Mouse (Mus musculus): ENCODE results near the gene Cacna1d.

Cacna1d gene

DNA sequence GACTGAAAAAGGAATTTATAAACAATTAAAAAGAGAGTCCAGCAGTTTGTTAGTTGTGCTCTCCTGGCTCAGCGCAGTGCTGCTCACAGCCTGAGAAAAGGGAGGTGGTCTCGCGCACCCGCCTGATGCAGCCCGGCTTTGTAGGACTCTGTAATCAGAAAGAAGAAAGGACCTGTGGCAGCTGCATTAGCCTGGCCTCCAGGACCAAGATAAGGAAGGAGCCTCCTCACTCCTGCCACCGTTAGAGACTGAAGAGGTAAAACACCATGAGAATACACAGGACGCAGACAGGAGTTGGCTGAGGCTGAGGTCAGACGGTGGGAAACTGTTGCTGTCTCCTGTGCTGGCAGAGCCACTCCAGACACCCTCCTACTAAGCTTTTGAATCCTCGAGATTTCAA lies at the start of gene Cacna1d:
Gene Cacna1d, minus strand, starts transcription at position 114 of the 400 bp plus-strand sequence.
- in situ Hi-C loops (cut with MboI; ENCODE audit: unreplicated experiment in 2 of 2): no loop called here

DNA sequence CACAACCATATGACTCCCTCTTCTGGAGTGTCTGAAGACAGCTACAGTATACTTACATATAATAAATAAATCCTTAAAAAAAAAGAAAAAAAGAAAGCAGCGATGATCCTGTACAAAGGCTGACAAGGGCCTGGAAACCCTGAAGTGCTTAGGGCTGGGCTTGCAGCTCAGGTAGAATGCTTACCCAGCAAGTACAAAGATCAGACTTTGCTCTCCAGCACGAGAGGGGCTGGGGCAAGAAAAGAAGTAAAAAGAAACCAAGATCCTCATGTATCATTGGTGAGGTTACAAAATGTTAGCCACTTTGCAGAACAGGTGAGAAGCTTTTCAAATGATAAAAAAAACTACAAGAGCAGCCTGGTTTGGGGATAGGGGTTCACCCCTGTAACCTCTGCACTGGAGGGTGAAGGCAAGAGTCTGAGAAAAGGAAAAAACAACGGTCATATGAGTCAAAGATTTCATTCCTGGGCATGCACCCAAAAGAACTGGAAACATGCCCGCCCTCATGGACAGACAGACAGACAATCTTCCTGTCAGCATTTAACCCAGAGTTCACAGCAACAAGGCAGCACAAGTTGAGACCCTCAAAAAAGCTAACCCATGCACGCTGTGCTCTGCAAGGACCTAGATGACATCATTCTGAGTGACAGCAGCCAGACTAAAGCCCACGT lies 42.7 kb upstream of the Cacna1d start:
- in situ Hi-C loops (cut with MboI; ENCODE audit: unreplicated experiment in 2 of 2): no loop called here

DNA sequence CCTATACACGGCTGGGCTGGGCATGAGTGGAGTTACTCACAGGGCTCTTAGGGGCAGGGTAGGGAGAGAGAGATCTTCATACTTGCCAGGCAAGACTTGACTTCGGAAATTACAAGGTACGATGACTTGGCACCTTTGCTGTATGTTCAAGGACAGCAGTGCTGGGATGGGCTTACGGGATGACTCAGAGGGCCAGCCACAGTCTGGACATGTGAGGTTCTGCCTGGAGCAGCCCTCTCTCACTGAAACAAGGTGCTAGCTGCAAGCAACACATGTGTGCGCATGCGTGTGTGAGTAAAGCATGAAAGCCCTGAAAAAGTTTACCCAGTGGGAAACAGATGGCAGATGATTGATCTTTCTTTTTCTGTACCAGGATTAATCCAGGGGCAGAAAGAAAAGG lies 40.6 kb upstream of the Cacna1d start:
- in situ Hi-C loops (cut with MboI; ENCODE audit: unreplicated experiment in 2 of 2): no loop called here

DNA sequence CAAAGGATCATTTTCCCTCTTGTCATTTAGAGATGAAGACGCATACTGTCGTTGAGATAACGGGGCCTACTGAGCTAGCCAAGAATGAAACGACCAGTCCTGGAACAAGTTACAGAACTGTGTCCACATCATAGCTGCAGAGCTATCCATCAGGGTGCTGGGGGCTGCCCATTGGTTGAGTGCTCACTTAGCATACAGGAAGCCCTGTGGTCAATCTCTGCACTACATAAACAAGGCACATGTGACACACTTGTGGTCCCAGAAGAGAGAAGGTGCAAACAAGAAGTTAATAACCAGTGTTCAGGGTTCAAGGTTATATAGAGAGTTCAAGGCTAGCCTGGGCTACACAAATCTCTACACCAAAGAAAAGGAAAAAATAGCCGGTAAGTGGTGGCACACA lies 40.2 kb upstream of the Cacna1d start:
- in situ Hi-C loops (cut with MboI; ENCODE audit: unreplicated experiment in 2 of 2): no loop called here

DNA sequence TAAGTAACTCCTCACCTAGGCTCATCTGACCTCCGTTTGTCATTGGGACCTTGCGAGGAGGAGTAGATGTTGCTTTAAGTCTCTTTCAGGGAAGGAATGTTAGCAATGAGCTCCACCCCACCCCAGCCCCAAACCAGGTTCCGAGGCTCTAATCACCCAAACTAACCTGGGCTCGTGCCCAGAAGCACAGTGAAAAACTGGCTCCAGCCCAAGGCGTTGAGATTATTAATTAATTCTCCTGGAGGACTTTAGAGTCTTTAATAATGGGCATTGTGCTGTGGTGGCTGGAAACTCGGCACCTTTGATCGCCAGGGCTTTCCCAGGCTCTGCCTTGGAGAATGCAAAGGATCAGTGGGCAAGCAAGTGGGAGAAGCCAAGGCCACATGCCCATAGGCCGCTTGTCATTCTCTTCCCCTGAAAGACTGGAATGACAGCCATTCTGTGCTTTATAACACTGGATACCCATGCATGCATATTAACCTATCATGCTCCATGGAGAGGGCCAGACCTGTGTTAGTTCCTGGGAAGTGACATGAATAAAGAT lies 39.5 kb upstream of the Cacna1d start:
- in situ Hi-C loops (cut with MboI; ENCODE audit: unreplicated experiment in 2 of 2): no loop called here

DNA sequence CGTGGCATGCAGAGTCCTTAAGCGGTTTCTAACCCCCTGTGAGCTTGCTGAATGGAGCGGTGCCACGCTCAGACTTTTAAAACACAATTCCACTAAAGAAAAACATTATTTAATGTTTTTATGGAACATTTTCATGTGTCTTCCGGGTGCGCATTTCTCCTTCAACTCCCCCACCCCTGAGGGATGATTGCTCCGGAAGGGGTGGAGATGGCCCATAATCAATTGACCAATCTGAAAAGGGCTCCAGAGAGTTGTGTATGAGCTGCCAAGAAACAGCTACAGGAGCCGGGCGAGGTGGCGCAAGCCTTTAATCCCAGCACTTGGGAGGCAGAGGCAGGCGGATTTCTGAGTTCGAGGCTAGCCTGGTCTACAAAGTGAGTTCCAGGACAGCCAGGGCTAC lies 38.2 kb upstream of the Cacna1d start:
- in situ Hi-C loops (cut with MboI; ENCODE audit: unreplicated experiment in 2 of 2): no loop called here

DNA sequence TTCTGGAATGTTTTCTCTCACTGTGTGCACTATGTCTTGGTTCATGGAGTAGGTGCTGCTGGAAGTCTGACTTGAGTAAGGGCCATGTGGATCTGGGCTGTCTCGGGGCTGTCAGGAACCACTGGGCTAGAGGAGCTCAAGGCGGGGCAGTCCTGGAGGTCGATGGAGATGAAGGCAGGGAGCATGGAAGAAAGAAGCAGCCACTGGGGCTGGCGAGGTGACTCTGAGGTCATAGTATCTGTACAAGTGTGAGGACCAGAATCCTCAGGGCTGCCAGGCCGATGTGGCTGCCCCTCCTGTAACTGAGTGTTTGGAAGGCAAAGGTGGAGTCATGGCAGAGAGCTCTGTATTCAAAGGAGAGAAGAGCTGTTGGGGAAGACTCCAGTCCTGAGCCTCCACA lies 37.7 kb upstream of the Cacna1d start:
- in situ Hi-C loops (cut with MboI; ENCODE audit: unreplicated experiment in 2 of 2): no loop called here

DNA sequence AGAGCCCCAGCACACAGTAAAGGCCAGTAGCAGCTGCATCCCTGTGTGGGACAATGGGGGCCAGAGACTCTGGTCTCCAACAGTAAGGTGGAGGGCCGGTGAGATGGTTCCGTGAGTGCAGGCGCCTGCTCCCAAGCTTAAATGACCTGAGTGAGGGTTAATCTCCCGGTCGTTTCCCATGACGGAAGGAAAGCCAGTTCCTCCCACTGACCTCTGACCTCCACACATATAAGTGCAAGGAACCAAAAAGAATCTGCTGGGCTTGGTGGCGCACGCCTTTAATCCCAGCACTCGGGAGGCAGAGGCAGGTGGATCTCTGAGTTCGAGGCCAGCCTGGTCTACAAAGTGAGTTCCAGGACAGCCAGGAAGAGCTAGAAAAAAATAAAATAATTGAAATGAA lies 37.1 kb upstream of the Cacna1d start:
- in situ Hi-C loops (cut with MboI; ENCODE audit: unreplicated experiment in 2 of 2): no loop called here

DNA sequence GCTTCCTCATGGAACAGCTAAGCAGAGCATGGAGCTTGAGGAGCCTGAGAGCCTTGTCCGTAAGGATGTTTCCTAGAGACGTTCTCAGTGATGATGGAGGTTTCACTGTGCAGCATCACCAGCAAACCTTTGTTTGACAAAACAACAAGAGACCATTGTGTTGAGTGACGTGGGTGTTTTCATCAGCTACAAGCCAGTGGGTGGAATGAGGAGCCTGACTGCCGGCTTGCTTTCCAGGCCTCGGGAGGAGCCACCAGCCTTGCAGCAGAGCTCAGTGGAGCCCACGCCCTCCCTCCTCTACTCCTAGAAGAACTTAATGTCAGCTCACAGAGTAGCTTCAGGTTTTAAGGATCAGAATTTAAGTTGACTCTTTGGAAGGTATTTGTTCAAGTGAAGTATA lies 32.1 kb upstream of the Cacna1d start:
- in situ Hi-C loops (cut with MboI; ENCODE audit: unreplicated experiment in 2 of 2): no loop called here

DNA sequence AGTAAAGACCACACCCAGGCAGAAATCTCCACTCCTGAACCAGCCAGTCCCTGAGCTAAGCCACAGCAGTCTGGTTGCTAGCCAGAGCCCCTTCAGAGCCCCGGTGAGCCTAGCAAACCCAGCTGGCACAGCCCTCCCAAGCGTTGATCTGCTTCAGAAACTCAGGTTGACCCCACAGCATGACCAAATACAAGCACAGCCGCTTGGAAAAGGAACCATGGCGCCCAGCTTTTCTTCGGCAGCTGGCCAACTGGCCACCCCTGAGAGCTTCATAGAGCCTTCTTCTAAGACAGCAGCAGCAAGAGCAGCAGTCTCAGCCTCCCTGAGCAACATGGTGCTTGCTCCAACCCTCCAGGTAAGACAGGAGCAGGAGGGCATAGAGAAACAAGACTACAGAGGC lies 28.1 kb upstream of the Cacna1d start:
- in situ Hi-C loops (cut with MboI; ENCODE audit: unreplicated experiment in 2 of 2): loop anchor here in 1 of 2 experiments (10.0 kb wide), 1 partner anchor 535 kb away; no protein-coding TSS in a partner anchor

DNA sequence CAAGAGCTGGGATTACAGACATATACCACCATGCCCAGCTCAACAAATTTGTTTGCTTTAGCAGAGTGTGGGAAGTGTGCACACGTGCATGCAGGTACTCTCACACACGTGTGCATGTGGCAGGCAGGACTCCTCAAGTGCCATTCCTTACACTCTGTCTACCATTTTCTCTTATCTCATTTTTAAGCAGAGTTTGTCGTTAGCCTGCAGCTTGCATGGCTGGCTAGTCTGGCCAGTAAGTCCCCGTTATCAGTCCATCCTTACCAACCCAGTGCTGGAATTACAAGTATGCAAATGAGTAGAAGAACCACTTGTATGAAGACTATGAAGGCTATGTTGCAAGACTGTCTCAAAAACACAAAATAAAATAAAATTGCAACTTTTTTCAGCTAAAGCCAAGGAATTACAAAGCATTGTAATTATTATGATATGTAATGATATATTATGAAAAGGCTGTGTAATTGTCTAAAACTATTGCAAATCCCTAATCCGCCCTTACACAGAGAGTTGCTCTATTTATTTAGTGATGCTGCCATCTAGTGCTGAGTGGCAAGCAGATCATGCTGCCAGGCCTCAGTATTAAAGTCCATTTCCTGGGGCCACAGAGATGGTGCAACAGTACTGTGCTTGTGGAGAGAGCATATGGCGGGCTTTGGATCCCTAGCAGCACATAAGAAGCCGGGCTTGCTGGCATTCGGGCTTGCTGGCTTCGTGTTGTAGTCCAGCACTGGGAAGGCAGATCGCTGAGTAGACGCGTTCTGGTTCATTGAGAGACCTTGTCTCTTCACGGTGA lies 24.9 kb upstream of the Cacna1d start:
- in situ Hi-C loops (cut with MboI; ENCODE audit: unreplicated experiment in 2 of 2): loop anchor here in 1 of 2 experiments (10.0 kb wide), 1 partner anchor 531 kb away; no protein-coding TSS in a partner anchor

DNA sequence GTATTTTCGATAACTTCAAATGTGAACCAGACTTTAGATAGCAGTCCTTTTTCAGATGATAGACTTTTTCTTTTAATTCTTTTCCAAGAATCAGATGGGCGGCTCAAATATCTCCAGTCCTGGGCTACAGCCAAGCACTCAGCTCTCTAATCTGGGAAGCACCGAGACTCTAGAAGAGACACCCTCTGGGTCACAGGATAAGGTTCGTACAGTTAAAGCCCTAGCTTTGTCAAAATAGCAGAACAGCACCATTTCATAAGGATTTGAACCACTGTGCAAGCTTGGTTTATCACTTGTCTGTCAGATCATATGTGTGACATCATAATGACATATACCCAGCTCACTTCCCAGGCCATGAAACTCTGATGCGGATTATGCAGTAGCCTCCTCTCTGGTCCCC lies 21.6 kb upstream of the Cacna1d start:
- in situ Hi-C loops (cut with MboI; ENCODE audit: unreplicated experiment in 2 of 2): loop anchor here in 1 of 2 experiments (10.0 kb wide), 1 partner anchor 528 kb away; no protein-coding TSS in a partner anchor

DNA sequence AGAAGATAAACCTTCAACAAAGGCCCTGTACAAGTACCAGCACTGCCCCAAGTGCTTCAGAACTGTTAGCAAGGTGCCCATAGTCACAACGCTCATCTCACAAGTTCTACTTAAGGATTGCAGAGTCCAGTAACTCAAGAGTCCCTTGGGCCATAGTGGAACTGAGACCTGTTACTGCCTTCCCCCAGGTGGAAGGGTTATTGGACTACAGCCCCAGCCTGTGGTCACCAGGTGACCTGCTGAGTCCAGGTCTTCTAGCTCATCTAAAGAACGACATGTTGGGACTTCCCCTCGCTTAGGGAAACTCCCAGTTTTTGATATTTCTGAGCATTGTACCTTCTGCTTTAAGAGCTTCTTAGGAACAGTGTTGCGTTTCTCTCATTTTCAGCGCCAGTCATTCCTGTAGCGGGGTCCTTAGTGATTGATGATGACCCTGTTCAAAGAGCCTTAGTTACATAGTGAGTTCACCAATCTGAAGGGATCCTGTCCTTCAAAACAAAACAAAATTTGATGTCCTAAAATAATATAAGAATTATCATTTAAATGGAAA lies 19.0 kb upstream of the Cacna1d start:
- in situ Hi-C loops (cut with MboI; ENCODE audit: unreplicated experiment in 2 of 2): loop anchor here in 1 of 2 experiments (10.0 kb wide), 1 partner anchor 525 kb away; no protein-coding TSS in a partner anchor

DNA sequence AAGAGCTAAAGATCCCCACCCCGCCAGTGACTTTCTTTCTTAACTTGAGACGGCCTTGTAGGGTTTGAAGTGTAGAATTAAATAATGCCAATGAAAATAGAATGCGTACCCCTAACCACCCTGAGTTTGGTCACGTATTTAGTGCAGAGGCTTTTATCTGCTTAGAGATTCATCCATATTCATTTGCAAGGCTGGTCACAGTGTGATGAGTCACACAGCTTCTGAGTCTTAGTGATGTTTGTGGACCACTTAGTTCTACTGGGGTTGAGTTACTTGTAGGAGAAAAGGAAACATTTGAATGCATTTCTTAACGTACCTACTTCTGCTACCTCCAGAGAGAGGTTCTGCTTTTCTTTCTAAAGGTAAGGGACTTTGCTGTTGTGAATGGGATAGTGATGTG lies 13.7 kb upstream of the Cacna1d start:
- in situ Hi-C loops (cut with MboI; ENCODE audit: unreplicated experiment in 2 of 2): no loop called here

DNA sequence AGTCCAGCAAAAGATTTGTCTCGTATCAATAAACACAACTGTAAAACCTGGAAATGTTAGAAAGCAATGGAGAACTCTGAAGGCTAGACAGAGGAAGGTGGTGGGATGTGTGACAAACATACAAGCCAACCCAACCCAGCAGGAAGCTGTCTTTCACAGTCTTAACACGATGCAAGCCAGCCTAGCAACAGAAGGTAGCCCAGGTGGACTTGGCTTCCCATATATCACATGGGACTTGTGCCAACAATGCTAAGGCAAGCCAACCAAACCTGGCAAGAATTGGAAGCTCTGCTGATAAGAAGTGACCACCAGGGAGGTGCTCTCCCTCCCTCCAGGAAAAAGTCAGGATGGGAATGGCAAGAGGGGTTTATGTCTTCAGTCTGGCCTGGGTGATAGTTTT lies 6.9 kb upstream of the Cacna1d start:
- in situ Hi-C loops (cut with MboI; ENCODE audit: unreplicated experiment in 2 of 2): no loop called here

DNA sequence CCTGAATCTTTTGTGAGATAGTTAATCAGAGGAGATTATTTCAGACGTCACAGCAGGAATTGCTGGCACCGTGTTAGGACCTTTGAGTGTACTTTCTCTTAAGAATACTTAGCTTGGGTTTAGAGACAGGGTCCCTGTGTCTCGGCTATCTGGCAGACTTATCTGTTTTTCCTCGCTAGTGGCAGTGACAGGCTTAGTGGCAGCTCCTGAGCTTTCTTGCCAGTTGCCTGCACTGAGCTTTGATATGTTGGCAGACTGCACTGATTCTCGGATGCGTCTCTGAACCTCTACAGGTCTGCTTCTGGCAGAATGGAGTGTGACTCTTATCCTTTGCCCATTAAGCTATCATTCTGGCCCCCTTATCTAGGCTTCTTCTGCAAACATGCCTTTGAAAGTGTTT lies 3.7 kb upstream of the Cacna1d start:
- in situ Hi-C loops (cut with MboI; ENCODE audit: unreplicated experiment in 2 of 2): no loop called here

DNA sequence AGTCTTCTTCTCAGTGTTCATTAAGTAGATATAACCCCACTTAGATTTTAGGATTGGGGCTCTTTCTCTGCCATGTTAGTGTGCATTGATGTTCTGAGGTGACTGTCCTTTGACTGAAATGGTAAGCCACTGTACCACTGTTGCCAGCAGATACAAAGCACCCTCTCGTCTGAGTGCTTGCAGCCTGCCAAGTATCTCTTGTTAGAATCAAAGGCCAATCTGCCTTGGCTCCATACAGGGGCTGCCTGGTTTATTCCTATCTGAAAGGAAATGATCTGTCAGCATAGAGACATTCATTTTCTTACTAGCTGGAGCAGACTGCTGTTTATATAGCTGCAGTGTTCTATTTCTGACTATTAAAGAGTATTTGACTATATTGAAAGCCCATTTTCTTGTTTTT lies 2.0 kb upstream of the Cacna1d start:
- in situ Hi-C loops (cut with MboI; ENCODE audit: unreplicated experiment in 2 of 2): no loop called here

DNA sequence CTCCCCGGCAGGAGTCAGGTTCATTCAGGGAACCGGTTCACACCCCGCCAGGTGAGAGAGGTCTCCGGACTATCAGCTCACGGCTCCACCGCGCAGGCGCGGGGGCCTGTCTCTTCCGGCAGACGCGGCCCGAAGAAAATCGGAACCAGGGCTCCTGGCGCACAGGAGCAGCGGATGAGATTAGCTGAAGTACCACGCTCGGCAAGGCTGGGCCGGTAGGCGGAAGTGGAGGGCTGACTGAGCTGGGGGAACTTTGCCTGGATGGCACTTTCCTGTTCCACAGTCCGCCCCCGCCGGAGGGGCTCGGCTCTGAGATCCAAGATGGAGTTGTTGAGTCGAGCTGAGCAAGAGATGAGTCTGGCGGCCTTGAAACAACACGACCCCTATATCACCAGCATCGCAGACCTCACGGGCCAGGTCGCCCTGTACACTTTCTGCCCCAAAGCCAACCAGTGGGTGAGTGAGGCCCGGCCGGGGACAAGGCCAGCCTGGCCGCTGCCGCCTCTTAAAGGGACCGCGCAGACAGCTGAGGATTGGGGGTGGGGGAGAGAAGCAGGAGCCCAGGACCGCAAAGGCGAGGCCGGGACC lies 11.8 kb downstream of the Cacna1d start, which contains the start of gene Dcp1a:
Gene Dcp1a, plus strand, starts transcription at position 175 of the 588 bp plus-strand sequence.
- in situ Hi-C loops (cut with MboI; ENCODE audit: unreplicated experiment in 2 of 2): no loop called here

DNA sequence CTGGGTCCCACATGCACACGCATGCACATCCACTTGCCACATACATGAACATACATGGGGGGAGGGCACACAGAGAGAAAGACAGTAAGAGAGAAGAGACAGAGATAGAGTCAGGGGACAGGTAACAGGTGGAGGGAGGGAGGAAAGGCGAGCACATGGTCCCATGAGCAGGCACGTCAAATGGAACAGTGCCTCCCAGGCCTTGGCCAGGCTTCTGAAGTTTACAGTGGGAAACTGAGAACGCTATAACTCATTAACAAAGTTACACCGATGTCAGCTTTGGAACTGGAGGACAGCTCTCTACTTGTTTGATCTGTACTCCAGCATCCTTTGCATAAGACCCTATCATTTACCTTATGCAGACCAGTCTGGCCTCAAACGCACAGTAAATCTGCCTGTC lies 16.8 kb downstream of the Cacna1d start:
- in situ Hi-C loops (cut with MboI; ENCODE audit: unreplicated experiment in 2 of 2): no loop called here

DNA sequence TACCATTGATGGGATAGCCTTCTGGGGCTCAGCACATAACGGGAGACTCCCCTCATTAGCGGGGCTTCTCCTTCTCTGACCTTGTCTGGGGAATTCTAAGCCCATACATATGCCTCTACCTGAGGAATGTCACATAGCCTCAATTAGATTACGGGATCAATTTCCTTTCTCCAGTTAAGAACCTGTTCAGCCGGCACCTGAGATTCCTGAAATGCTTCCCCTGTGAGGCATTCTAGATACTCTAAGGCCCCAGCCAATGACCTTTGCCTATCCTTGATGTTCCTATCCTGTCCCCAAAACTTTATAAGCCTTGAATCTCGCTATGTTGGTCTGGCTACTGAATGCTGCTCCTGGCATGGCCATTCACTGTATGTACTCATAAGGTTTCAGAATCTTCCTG lies 17.6 kb downstream of the Cacna1d start:
- in situ Hi-C loops (cut with MboI; ENCODE audit: unreplicated experiment in 2 of 2): no loop called here

DNA sequence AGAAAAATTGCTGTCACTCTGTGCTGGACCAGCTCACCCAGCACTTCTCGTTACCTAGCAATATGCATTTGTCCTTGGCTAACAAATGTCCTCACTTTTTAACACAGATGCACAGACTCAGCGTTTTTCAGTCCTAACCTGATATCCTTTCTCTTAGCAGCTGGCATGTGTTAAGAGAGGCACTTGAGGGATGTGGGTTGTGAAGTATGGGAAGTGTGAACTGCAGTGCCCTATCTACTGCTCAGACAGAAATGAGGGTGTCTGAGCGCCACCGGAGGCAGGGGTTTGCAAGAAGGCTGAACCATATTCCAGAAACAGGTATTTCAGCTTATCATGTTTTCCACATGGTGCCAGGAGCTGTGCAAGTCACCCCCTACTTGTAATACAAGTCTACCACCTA lies 27.9 kb downstream of the Cacna1d start:
- in situ Hi-C loops (cut with MboI; ENCODE audit: unreplicated experiment in 2 of 2): no loop called here

Measured in v-Abl transformed pro-B cells (cell line).